Mouse (Mus musculus) liver, postnatal 0 days (tissue): Measurements from ENCODE around the gene Gria1.

Experiments used
- CTCF ChIP-seq: sonication (generic); IDR thresholded peaks from 2 replicates; pipeline ENCODE4 v1.5.1; 2016; ENCODE audit warnings: antibody characterized with exemption, low read depth
- EP300 ChIP-seq: IDR thresholded peaks from 2 replicates; pipeline ENCODE4 v1.6.1; 2016; ENCODE audit warnings: antibody characterized with exemption, low read depth, mild to moderate bottlenecking

DNA sequence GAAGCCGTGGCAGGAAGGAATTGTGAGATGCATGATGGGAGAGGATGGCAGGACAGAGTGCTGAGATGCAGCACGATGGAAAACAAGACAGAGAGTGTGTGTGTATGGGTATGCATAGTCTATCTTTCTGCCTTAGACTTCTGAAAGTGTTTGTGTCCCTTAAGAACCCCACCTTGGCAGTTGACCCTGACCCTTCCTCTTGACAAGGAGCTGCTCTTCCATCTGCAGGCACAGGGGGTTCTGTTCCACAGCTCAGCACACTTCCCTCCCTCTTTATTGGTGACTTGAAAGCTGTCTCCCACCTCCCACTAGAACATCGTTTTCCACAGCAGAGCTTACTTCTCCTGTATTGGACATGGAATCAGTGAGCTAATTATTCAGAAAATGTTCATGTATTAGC is 148.2 kb downstream of the Gria1 start:
- TF ChIP-seq CTCF, result no peak
- no peak for TF ChIP-seq EP300
